13 mouse cellular contexts compared by ENCODE assay signal in the genomic region with DNA sequence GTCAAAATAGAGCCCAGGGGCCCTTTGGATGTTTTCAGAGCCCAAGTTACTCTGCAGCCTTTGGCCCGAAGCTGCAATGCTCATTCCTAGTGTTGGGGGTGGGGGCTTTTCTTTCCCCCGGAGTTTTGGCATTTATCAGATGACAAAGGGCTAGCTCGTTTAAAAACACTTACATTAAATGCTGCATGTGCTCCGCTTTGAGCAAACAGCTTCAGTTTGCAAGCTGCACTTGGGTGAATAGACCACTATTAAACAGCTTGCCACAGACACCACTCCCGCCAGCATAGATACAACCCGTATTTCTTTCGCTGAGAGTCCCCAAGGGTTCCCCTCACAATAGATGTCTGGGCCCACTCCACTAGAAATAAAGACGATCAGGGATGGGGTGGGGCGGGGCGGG. TPM values are rescaled to one million over a fixed set of nuclear protein-coding genes. Genes with fewer than 3 reads are reported as not detected.
DNase-seq lines count a peak whose midpoint lies in the region; ATAC-seq and TF ChIP-seq lines count a peak whose summit lies in the region.
"Had no signal": no experiment of that assay in that cellular context is flagged by ENCODE, and none has a peak within 500 bp of the region (broad histone marks: within the 10 kb centered on the region; RNA-seq: fewer than 3 reads in every experiment).

No protein-coding gene starts in this region.

- ATAC-seq in stomach, embryonic 15.5 days (ENCODE audit: insufficient read depth, low FRiP score, low read depth), result no peak
- ATAC-seq in stomach, postnatal 0 days (ENCODE audit: low FRiP score, low TSS enrichment), result no peak
- no peak for ATAC-seq in CD4-positive, CD25-positive, alpha-beta regulatory T cell, adult 4 months
- ATAC-seq: Patski had no signal

- TF ChIP-seq EP300 in stomach, postnatal 0 days (optimal IDR thresholded peaks at IDR 0.05), result no peak

- peaks cover 37% of the 10 kb centered on the region for H3K4me1 ChIP-seq in heart, embryonic 10.5 days
- peaks cover 29% of the 10 kb centered on the region for H3K4me1 ChIP-seq in stomach, embryonic 15.5 days
- H3K4me1 ChIP-seq in stomach, postnatal 0 days (replicated peaks; ENCODE audit: control insufficient read depth, insufficient read depth), result no peaks in the 10 kb centered on the region
- peaks cover 64% of the 10 kb centered on the region for H3K4me1 ChIP-seq in limb, embryonic 10.5 days

- no peak overlapping the region for H3K9ac ChIP-seq in stomach, embryonic 15.5 days
- H3K9ac ChIP-seq in stomach, postnatal 0 days (ENCODE audit: low read length), result no peak overlapping the region

- no peak overlapping the region for H3K27ac ChIP-seq in heart, embryonic 10.5 days
- no peak overlapping the region; the same call in 1 of the 2 replicates for H3K27ac ChIP-seq in stomach, embryonic 15.5 days
- H3K27ac ChIP-seq in stomach, postnatal 0 days (replicated peaks), result no peak overlapping the region
- H3K27ac ChIP-seq in limb, embryonic 10.5 days, result peak overlapping the region; percentile 68; the same call in 1 of the 2 replicates

- H3K4me2 ChIP-seq in stomach, embryonic 15.5 days, result peak overlapping the region; percentile 37; the same call in 1 of the 2 replicates
- H3K4me2 ChIP-seq in stomach, postnatal 0 days (replicated peaks; ENCODE audit: low read depth), result no peak overlapping the region
- H3K4me2 ChIP-seq: liver, embryonic 11.5 days had no signal

- peaks cover 97% of the 10 kb centered on the region for H3K27me3 ChIP-seq in heart, embryonic 10.5 days (ENCODE audit: insufficient read depth, poor library complexity, severe bottlenecking)
- H3K27me3 ChIP-seq in stomach, embryonic 15.5 days (replicated peaks), result peaks cover 24% of the 10 kb centered on the region
- H3K27me3 ChIP-seq in stomach, postnatal 0 days (ENCODE audit: control insufficient read depth, insufficient read depth, low read length), result no peaks in the 10 kb centered on the region
- peaks cover 72% of the 10 kb centered on the region for H3K27me3 ChIP-seq in limb, embryonic 10.5 days (ENCODE audit: low read depth, poor library complexity, severe bottlenecking)

- H3K4me3 ChIP-seq in heart, embryonic 10.5 days, result peak overlapping the region; percentile 50; the same call in 1 of the 2 replicates
- H3K4me3 ChIP-seq in stomach, embryonic 15.5 days (replicated peaks), result no peak overlapping the region
- H3K4me3 ChIP-seq in stomach, postnatal 0 days (ENCODE audit: low read depth, low read length), result no peak overlapping the region
- peak overlapping the region; percentile 28 for H3K4me3 ChIP-seq in limb, embryonic 10.5 days

- intact Hi-C loops in heart, postnatal 14 days (cut with DNase I), result no loop called here

- no peak for TF ChIP-seq CTCF in stomach, postnatal 0 days (IDR thresholded peaks at IDR 0.05; ENCODE audit: low read depth)

- H3K36me3 ChIP-seq in heart, embryonic 10.5 days, result peaks cover 4% of the 10 kb centered on the region; the same call in 1 of the 2 replicates
- no peaks in the 10 kb centered on the region for H3K36me3 ChIP-seq in stomach, embryonic 15.5 days
- no peaks in the 10 kb centered on the region; the same call in 1 of the 2 replicates for H3K36me3 ChIP-seq in stomach, postnatal 0 days (ENCODE audit: control insufficient read depth, insufficient read depth, low read length)
- peaks cover 10% of the 10 kb centered on the region for H3K36me3 ChIP-seq in limb, embryonic 10.5 days

- no peak for DNase-seq in heart, embryonic 10.5 days (ENCODE audit: low spot score)
- DNase-seq in heart, postnatal 14 days, result no peak
- DNase-seq in stomach, postnatal 0 days (ENCODE audit: low spot score), result no peak
- no peak for DNase-seq in limb, embryonic 10.5 days (ENCODE audit: low spot score)
- DNase-seq in layer of hippocampus, adult 9-10 months (ENCODE audit: low spot score), result no peak
- DNase-seq in frontal cortex, postnatal 36 days (ENCODE audit: low spot score in 2 of 2), result no peak
- DNase-seq: adrenal gland, postnatal 36 days; cerebellum, adult 8-10 months had no signal

- WGBS in heart, embryonic 10.5 days, result 37% methylated on average over 10 of the region's 10 CpGs
- WGBS in stomach, embryonic 15.5 days, result 38% methylated on average over 10 of the region's 10 CpGs
- 29% methylated on average over 10 of the region's 10 CpGs for WGBS in stomach, postnatal 0 days
- 39% methylated on average over 10 of the region's 10 CpGs for WGBS in limb, embryonic 10.5 days

- H3K9me3 ChIP-seq in heart, embryonic 10.5 days, result no peaks in the 10 kb centered on the region
- no peaks in the 10 kb centered on the region for H3K9me3 ChIP-seq in stomach, embryonic 15.5 days
- H3K9me3 ChIP-seq in stomach, postnatal 0 days (ENCODE audit: control insufficient read depth, low read length), result no peaks in the 10 kb centered on the region
- no peaks in the 10 kb centered on the region for H3K9me3 ChIP-seq in limb, embryonic 10.5 days (replicated peaks)

RNA-seq across cellular contexts. Expression of a gene that starts 6.3 kb away (rescaled TPM):
- polyA plus RNA-seq in heart, embryonic 10.5 days (2016; fragmentation: Nextera tagmentation; extraction: Ambion mirVana), result 56.8 and 345 TPM in 2 replicates
- 1 to 10 TPM; 2.7 to 3.1 TPM for total RNA-seq in heart, postnatal 14 days (2021)
- 487 and 492 TPM in 2 replicates for polyA plus RNA-seq in stomach, embryonic 15.5 days (2015; fragmentation: Nextera tagmentation; extraction: Ambion mirVana)
- polyA plus RNA-seq in stomach, postnatal 0 days (2015; fragmentation: Nextera tagmentation; extraction: Ambion mirVana), result 183 and 187 TPM in 2 replicates
- 106 and 159 TPM in 2 replicates for polyA plus RNA-seq in limb, embryonic 10.5 days (2016; fragmentation: Nextera tagmentation; extraction: Ambion mirVana)
- polyA plus RNA-seq in CD4-positive, CD25-positive, alpha-beta regulatory T cell, adult 4 months (2017; shearing (Covaris generic)), result not detected
- polyA plus RNA-seq: C2C12, Patski had no signal

Comparison
In these comparisons a context has a peak if more than half of its experiments do, and no peak if none do; other contexts are left out.
1. H3K4me3 ChIP-seq: peak in heart, embryonic 10.5 days (single experiment) and limb, embryonic 10.5 days (single experiment); none in stomach, embryonic 15.5 days (single experiment) and stomach, postnatal 0 days (single experiment).
2. RNA of a gene that starts 6.3 kb away (polyA plus RNA-seq): 487 to 492 TPM in stomach, embryonic 15.5 days, 56.8 to 345 TPM in heart, embryonic 10.5 days, 183 to 187 TPM in stomach, postnatal 0 days and 106 to 159 TPM in limb, embryonic 10.5 days; not detected in CD4-positive, CD25-positive, alpha-beta regulatory T cell, adult 4 months; every median in the first group is over 10 times any median in the second.